Mouse (Mus musculus): ENCODE data around the gene Fam161b.

Fam161b gene

DNA sequence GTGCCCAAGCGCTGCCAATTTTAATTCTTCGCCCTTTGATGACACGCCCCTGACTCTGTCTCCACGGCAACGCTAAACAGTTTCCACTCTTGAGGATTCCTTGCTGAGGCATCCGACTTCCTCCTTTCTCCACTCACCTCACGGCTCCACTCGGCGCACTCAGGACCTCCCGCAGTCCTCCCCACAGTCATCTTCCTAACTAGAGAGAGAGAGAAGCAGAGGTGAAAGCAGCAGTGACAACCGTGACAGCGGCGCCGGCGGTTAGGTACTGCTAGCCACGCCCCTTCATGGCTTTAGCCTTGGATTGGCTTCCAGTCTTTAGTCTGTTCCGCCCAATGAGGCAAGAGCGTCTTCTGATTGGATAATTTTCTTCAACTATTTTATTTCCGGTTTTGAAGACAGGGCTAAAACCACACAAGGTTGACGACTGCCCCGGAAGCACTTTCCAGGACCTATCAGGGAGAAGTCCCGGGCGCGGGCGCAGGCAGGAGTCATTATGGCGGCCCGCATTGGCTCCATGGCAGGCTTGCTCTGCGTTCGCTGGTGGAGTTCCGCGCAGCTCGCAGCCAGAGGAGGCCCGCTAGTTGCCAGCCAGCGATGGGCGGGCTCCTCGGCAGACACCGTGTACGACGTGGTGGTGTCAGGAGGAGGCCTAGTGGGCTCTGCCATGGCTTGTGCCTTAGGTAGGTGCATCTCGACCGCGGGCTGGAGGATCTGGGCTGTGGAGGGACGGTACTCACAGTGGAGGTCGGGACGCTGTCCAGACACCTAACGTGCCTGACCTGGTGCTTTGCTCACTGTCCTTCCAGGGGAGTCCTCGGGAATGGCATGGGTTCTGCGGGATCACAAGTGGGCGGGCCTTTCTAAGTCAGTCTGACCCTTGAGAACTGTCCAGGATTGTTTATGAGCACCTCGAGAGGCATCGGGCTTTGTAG is at the start of gene Fam161b, which contains the start of gene Coq6:
Fam161b (minus strand) TSS at position 279 of the 935 bp plus-strand sequence.
Coq6 (plus strand) TSS at position 103 of the 935 bp plus-strand sequence.
- peak; percentile 98 for DNase-seq (ENCODE audit: low read depth, low spot score)

DNA sequence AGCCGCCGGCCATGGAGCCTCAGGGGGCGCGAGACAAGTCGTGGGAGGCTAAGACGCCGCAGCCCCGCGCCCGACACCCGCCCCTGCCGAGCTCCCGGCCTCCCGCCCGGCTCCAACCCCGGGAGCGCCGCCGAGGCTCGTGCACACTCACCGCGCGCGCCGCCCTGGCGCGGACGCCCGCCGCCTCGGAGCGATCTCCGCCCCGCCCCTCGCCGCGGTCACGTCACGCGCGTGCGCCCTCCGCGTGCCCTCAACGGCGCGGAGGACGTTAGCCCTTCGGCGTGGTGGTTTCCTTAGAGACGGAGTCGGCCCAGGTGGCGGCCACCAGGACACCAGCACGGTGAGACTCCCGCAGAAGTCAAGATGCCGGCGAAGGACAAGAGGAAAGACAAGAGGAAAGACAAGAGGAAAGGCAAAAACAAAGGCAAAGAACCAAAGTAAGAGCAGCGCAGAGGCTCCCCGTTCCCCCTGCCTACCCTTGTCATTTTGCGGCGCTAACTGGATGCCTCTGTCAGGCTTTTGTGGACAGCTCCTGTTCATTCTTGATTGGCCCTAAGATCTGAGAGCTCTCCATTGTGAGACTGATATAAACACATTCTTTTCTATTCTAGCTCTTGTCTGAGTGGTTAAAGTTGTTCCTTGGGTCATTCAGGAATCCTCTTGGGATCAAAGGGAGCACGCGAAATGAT is 47.3 kb upstream of the Fam161b start, which contains the start of the genes Entpd5 and Bbof1:
Entpd5 (minus strand) TSS at position 211 of the 689 bp plus-strand sequence.
Bbof1 (plus strand) TSS at position 253 of the 689 bp plus-strand sequence.
- DNase-seq (ENCODE audit: low read depth, low spot score): peak; percentile 73

DNA sequence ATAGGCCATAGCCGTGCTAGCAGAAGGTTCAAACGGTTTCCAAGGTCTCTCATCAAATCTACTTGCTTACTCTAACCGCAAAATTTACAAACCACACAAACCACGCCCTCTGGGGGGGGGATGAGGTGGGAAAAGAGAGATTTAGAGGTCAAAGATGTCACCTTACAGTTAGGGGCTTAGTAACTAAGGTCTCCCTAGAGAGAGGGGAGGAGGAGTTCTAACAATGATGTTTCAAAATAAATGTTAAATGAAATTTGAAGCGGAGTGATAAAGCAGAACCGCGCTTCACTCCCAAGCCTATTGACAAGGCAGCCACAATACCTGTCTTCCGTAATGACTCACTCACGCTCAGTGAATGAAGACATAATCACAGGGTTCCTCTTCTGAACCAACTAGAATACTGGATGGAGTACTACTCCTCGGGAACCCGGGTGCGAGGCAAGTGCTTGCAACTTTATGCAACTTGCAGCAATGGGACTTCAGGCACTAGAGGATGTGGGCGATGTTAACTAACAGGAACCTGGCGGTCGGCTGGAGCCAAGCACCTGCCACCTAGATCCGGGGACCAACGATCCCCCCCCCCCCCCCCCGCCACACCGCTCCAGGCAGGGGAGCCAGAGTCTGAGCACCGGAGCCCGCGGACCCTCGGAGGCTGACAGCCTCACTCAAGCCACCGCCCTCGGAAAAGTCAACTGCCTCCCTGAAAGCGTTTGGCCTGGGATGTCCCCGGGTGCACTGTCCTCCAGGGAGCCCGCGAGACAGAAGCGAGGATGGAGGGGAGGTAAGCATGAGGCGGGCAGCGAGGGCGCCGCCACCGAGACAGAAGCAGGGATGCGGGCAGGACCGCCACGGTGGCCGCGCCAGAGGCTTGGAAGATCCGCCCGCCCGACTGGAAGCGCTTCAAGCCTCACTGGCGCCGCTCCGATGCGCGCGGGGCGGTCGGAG is 46.5 kb upstream of the Fam161b start:
- DNase-seq (ENCODE audit: low read depth, low spot score): peak; percentile 41

DNA sequence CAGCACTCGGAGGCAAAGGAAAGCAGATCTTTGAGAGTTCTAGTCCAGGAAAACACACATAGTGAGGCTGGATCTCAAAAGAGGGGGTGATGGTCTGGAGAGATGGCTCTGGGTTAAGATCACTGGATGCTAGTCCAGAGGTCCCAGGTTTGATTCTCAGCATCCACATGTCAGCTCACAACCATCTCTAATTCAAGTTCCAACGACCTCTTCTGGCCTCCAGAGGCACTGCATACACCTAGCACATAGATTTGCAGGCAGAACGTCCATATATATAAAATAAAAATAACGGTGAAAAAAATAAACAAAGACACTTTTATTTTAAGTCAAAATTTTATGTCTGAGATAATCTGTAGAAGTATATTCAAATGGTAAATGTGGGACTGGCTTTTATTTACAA is 45.6 kb upstream of the Fam161b start:
- DNase-seq (ENCODE audit: low read depth, low spot score): no peak

DNA sequence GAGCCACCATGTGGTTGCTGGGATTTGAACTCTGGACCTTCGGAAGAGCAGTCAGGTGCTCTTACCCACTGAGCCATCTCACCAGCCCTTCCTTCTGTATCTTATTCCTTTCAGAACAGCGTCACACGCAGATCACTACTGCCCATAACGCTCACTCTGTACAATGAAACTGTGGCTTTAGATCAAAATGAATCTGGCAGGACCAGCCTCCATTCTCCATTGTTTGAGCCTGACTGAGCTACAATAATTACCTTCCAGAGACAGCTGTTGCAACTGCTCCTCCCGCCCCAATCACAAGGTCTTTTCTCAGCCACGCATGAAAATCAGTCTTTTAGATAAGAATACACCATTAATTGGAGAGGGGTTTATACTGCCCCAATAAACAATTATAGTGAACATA is 42.9 kb upstream of the Fam161b start:
- DNase-seq (ENCODE audit: low read depth, low spot score): no peak

DNA sequence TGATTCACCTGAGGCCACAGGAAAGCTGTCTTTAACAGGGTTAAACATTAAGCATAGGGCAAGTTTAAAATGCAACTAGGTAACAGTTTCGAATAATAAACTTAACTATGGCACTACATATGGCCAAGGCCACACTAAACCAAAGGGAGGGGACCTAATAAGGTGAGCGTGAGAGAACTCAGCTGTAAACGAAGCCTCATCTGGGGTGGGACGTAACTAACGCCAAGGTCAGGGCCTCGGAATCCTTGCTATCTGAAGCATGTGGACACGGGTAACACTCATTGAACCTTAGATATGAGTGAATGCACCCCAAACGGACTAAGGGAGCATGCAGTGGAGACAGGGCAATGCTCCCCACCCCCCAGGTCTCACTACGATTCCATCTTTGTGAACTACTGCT is 41.3 kb upstream of the Fam161b start:
- DNase-seq (ENCODE audit: low read depth, low spot score): no peak

DNA sequence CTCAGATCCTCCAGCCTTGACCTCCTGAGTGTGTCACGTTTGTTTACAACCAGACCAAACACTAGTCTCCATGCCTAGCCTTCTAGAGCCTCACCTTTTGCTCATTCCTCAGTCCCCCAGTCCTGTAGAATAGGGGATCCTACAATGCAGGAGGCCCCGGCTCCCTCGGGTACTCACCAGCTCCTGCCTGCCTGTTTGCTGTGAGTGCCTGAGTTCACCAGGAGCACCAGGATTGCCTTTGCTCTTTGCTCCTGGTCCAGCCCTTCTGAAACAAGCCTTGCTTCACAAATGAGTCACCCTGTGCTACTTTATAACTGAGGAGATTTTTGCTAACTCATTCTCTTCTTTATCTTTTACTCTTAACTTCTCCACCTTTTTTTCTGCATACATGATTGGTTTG is 39.0 kb upstream of the Fam161b start:
- no peak for DNase-seq (ENCODE audit: low read depth, low spot score)

DNA sequence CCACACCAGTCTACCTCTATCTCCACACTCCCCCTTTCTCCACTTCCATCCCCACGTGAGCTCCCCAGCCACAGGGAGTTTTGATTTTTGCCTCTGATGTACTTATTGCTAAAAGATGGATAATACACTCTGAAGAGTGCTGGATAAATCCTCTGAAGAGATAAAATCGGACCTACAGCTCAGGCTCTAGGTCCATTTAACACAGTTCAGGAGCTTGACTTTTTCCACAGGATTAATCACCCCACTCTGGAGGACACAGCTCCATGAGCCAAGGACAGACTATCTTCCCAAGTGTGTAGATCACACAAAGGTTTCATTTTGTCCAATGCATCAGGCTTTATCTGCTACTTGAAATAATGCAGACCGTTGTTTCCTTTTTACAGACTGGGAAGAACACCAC is 38.4 kb upstream of the Fam161b start:
- no peak for DNase-seq (ENCODE audit: low read depth, low spot score)

DNA sequence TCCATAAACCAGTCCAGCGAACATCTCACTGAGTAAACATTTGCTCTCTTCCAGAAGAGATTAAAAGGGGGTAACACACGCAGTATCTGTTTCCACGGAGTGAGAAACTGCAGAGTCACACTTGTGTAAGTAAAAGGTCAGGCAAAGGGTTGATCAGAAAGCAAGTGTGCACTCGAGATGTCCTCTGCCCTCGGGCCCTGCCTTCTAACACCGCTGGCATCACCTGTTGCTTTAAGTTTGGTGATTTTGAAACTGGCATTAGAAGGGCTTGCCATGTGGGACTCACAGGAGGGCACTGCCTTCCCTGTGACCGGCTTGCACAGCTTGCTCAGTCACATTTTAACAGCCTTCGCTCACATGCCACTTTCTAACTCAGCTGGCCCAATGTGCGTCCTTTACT is 38.0 kb upstream of the Fam161b start:
- no peak for DNase-seq (ENCODE audit: low read depth, low spot score)

DNA sequence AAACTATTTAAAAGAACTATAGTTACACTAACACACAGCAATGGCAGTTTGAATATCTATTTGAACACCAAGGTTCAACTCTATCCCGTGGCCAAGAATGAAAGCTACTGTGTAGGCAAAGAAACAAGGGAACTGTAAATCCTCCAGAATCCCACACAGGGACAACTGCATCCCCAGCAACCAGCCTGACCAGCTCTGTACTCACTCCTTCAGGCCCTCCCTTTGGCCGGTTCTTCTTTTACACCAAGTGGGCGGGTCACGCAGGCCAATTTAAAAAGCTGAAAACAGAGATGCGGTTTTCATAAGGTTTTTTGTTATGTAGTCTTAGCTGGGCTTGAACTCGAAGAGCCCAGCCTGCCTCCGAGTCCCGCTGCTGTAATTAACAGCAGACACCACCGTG is 37.5 kb upstream of the Fam161b start:
- no peak for DNase-seq (ENCODE audit: low read depth, low spot score)

DNA sequence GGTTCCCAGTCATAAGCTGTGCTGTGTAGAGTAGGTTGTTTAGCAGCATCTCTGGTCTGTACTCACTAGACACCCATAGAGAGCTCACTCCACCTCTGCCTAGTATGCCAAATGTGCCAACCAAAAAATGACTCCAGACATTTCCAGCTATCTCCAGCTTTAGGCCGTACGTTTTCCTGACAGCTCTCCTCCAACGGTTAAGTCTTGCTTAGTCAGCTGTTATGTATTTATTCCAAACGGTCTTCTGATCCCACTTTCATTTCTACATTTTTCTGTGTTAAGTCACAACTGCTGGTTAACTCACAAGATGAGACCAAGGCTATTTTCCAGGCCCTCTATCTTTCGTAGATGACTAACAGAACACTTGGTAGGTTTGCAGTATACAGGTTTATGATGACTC is 37.0 kb upstream of the Fam161b start:
- no peak for DNase-seq (ENCODE audit: low read depth, low spot score)

DNA sequence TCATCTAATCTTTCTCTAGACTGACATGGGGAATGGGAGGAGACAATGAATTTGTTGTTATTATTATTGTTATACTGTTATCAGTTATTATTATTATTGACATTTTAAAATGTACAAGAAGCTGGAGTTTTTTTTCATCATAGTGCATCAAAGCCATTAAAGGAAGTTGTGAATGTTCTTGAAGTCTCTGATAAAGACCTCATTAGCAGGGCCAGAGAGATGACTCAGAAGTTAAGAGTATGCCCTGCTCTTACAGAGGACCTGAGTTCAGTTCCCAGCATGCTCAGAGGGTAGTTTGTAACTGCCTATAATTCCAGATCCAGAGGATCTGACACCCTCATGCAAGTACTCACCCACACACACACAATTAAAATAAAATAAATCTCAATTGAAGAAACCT is 36.1 kb upstream of the Fam161b start:
- no peak for DNase-seq (ENCODE audit: low read depth, low spot score)

DNA sequence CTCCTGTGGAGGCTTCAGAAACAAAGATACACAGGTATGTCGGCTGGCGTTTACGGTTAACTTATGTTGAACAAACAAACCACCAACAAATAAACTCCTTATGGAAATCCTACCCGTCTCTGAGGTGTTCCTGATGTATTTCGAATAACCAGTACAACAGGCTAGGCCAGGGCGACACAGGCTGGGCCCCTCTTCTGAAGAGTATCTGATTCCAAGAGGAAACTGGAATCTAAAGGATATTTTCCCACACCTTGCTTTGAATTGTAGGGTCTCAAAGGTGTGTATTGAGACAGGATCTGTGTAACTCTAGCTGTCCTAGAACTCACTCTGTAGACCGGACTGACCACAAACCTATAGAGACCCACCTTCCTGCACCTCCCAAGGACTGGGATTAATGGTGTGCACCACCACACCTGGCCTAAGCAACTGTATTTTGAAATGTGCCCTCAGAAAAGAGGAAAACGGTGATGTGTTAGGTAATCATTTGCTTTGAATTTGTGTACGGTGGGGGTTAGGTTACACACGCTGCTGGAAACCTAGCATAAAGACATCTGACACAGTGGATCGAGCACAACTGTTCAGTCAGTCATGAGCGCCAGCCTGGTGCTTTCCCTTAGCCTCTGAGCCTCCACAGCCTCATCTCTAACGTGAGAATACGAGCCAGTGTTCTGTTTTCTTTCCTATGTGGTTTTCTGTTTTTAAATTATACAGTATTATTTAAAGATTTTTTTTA is 35.5 kb upstream of the Fam161b start:
- DNase-seq (ENCODE audit: low read depth, low spot score): no peak

DNA sequence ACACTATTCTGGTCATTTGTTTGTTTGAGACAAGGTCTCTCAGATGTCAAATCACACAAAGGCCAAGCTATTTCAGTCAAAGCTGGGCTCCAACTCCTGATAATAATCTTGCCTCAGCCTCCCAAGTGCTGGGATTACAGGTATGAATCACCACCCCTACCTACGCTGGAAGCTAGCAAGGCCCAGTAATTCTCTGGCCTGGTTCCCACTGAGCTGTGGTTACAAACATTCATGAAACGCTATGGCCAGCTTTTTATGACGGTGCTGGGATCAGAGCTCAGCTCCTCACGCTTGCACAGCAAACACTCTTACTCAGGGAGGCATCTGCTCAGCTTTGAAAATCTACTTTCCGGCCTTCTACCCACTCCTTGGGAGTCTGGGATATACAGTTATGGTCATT is 32.2 kb upstream of the Fam161b start:
- DNase-seq (ENCODE audit: low read depth, low spot score): no peak

DNA sequence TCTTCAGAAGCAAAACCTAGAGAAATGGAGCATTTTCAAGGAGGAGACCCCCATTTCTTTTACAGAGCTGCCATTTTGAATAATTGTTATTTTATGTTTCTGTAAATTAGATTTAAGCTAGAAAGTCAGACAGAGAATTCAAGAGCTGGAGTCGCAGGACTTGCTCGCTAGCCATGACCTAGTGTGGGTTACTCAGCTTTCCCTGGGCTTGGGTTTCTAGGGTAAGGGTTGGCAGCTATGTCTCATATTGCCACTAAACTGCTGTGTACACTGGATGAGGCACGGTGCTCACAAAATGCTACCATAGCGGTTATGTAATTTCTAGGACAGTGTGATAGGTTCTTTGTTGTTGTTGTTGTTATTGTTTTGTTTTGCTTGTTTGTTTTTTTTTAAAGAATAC is 31.0 kb upstream of the Fam161b start:
- DNase-seq (ENCODE audit: low read depth, low spot score): no peak

DNA sequence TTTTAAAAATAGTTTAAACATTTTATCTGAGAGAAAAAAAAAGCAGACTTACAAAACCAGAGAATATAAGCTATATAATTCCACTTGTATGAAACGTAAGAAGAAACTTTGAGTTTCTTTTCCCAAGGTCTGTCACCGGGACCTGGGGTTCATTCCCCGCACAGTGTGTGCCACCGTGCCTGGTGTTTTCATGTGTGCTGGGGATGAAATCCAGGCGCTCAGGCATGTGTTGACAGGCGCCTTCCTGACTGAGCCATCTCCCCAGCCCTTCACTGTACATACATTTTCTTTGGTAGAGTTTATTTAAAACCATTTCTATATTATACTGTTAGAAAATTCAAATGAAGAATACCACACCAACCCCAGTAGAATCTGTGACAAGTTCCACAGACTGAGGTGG is 28.7 kb upstream of the Fam161b start:
- no peak for DNase-seq (ENCODE audit: low read depth, low spot score)

DNA sequence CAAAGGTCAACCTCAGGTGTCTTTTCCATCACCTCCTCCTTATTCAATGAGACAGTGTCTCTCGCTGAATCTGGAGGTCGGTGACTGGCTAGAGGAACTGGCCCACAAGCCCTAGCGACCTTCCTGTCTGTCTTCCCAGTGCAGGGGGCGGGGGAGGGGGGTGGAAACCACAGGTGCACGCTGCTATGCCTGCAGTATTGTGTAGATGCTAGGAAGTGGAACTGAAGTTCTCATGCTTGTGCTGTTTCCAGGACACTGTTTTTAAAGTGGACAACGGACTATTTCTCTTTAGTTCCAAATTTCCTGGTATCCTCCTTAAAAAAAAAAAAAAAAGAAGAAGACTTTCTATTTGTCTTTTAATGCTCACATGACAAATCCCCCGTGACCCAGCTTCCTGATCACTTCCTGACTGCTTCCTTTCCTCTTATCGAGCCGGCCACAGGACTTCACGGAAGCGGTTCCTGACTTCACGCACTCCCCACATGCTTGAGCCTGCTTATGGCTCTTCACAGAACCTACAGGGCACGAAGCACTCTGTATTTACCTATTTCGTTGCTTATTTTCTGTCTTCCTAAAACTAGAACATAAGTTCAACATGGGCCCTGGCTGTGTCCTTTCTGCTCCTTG is 27.3 kb upstream of the Fam161b start:
- DNase-seq (ENCODE audit: low read depth, low spot score): no peak

DNA sequence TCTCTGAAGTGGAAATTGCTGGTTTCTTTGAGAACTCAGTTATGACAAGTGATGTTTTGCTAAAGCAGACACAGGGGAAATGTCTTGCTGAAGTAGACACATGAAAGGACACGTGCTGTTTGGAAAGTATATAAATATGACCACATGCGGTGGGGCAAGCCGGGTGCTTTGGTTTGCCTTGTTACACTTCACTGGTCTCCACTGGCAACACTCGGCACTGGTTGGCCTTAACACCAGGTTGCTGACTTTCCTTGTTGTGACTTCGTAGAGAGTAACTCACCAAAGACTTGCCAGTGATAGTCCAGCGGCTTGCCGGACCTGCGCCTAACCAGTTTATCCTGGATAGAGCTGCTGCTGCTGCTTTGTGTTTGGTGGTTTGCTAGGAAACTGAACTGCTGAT is 26.5 kb upstream of the Fam161b start:
- no peak for DNase-seq (ENCODE audit: low read depth, low spot score)

DNA sequence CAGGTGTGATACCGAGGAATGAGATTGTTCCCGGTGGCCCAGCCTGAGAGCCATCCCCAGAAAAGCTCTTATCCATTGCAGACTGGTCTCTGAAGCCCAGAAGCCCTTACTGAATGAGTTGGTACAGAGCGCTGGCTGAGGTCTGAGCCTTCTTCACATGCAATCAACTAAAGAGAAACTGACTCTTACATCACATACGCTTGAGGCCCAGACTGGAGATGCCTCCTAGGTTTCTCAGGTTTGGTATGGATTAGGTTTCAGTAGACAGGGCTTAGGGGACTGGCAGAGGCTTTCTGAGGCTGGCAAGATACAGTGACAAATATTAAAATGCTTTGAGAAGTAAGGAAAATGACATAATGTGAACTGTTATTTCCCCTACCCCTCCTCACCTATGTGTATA is 23.8 kb upstream of the Fam161b start:
- DNase-seq (ENCODE audit: low read depth, low spot score): no peak

DNA sequence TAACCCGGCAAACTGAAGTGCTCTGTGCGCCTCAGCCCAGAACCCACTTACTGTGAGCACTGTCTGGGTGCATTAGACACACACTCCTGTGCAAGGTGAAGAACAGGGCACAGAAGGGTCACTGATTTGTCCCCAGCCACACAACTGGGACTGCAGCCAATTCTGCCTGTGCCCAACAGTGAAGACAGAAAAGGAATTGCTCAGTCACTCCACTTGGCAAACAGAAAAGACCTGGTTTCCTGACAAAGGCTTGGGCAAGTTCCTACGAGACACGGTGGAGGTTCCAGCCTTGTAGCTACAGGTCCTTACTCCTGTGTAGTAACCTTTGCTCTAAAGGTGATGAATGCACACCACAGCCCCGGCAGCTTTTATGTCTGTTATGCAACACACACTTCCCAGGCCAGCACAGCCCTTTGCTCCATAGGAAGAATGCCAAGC is 23.0 kb upstream of the Fam161b start:
- no peak for DNase-seq (ENCODE audit: low read depth, low spot score)

Data from c-Kit-negative CD71-positive TER-119-positive erythroid progenitor cells, embryonic 14.5 days (primary cell).